Mouse (Mus musculus): ENCODE results near the gene Ephx1. TPM values are rescaled to one million over a fixed set of nuclear protein-coding genes. Genes with fewer than 3 reads are reported as not detected.
"Not testable (repeated sequence)": the region's sequence is repeated elsewhere in the genome, so short reads cannot be mapped to it uniquely, and the experiment has no call there.

Ephx1 gene
- polyA plus RNA-seq, 1 experiment, result 37.7 TPM

DNA sequence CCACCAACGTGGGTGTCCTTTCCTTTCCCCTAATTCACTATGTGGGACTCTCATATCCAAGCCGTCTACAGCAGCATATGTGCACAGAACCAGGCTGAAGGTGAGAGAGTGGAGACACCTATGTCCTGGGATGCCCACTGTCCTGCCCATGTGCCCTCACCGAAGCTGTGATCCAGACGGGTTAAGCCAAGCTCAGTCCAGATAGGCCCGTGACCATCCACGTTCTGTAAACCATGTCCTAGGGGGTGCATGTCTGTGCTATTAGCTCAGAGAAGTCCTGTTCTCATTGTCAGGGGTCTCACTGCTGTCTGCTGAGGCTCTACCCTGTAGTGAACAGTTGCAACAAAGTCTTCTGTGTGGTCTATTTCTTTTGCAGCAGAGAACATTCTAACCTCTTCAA, 12.9 kb downstream of the Ephx1 start:
- Histone ChIP-seq H3K27ac (ENCODE audit: insufficient read depth, low read length) (no peak overlapping the region), H3K4me3 (ENCODE audit: insufficient read depth, low read length) (no peak overlapping the region), H3K4me1 (ENCODE audit: control insufficient read depth, insufficient read depth, low read length) (no peaks in the 10 kb centered on the region)
- no peak for TF ChIP-seq POLR2A (IDR thresholded peaks at IDR 0.05; ENCODE audit: extremely low read depth, insufficient read depth, low read length)
- TF ChIP-seq CTCF (IDR thresholded peaks at IDR 0.05; ENCODE audit: extremely low read depth, insufficient read depth, low read length), result no peak

DNA sequence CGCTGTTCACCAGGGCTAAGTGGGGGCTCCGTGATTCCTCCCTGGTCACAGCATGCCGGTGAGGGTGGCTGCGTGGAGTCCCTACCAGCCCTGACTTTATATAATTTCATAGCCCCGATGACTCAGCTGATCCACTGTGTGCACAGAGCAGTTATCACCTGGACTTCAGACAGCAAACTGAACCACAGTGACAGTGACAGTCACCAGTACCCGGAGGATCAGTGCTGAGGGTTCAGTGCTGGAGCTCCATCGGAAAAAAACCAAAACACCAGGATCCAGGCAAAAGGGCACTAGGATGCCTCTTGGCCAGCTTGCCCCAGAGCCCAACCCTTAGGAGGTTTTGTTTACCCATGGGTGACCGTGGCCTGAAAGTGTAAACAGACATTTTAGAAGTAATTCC, 15.4 kb downstream of the Ephx1 start:
- Histone ChIP-seq H3K4me1 (ENCODE audit: control insufficient read depth, insufficient read depth, low read length) (no peaks in the 10 kb centered on the region), H3K4me3 (ENCODE audit: insufficient read depth, low read length) (no peak overlapping the region), H3K27ac (ENCODE audit: insufficient read depth, low read length) (no peak overlapping the region)
- no peak for TF ChIP-seq POLR2A (IDR thresholded peaks at IDR 0.05; ENCODE audit: extremely low read depth, insufficient read depth, low read length)
- no peak for TF ChIP-seq CTCF (IDR thresholded peaks at IDR 0.05; ENCODE audit: extremely low read depth, insufficient read depth, low read length)

DNA sequence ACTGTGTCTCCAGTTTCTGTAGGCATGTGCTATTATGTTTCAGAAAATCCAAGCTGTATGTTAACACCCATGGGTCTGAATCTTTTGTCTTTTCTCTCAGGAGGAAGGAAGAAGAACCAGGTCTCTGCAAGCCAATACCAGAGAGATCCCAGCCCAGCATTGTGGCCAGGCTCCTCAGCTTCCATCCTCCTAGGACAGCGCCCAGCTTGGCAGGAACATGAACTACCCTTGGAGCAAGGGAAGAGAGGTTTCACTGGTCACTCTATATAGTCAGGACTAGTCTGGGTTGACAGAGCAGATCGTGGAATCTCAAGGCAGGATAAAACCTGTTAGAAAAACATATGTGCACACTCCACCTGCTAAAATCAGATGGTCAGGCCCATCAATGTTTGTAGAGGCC, 16.9 kb downstream of the Ephx1 start:
- TF ChIP-seq CTCF (IDR thresholded peaks at IDR 0.05; ENCODE audit: extremely low read depth, insufficient read depth, low read length), result no peak
- Histone ChIP-seq H3K4me3 (ENCODE audit: insufficient read depth, low read length) (no peak overlapping the region), H3K27ac (ENCODE audit: insufficient read depth, low read length) (no peak overlapping the region), H3K4me1 (ENCODE audit: control insufficient read depth, insufficient read depth, low read length) (no peaks in the 10 kb centered on the region)

GRCm38 (mm10) chr1:181001621-181002020, 19.1 kb downstream of the Ephx1 start:
- TF ChIP-seq POLR2A (IDR thresholded peaks at IDR 0.05; ENCODE audit: extremely low read depth, insufficient read depth, low read length), result no peak
- no peak for TF ChIP-seq CTCF (IDR thresholded peaks at IDR 0.05; ENCODE audit: extremely low read depth, insufficient read depth, low read length)
- Histone ChIP-seq H3K4me1 (ENCODE audit: control insufficient read depth, insufficient read depth, low read length) (no peaks in the 10 kb centered on the region), H3K4me3 (ENCODE audit: insufficient read depth, low read length) (no peak overlapping the region), H3K27ac (ENCODE audit: insufficient read depth, low read length) (no peak overlapping the region)

DNA sequence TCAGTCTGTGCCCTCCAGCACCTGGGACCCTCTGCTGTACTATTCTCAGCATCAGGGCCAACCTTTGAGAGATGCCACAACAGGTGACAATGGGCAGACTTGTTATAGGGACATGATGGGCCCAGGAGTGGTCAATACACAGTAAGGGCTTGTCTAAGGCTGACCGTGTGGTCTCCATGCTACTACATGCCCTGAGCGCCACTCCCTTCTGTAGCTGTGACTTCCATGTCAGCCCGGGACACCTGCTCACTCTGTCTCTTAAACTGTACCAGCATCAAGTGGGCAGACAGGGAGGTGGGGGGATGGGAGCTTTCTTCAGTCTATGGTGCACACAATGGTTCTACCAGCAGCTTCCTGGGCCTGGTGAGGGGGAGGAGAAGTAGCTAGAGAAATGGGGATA, 19.5 kb downstream of the Ephx1 start:
- no peak overlapping the region for H3K4me3 ChIP-seq (ENCODE audit: insufficient read depth, low read length)
- H3K4me1 ChIP-seq (ENCODE audit: control insufficient read depth, insufficient read depth, low read length), result no peaks in the 10 kb centered on the region
- no peak for TF ChIP-seq CTCF (IDR thresholded peaks at IDR 0.05; ENCODE audit: extremely low read depth, insufficient read depth, low read length)
- no peak overlapping the region for H3K27ac ChIP-seq (ENCODE audit: insufficient read depth, low read length)

DNA sequence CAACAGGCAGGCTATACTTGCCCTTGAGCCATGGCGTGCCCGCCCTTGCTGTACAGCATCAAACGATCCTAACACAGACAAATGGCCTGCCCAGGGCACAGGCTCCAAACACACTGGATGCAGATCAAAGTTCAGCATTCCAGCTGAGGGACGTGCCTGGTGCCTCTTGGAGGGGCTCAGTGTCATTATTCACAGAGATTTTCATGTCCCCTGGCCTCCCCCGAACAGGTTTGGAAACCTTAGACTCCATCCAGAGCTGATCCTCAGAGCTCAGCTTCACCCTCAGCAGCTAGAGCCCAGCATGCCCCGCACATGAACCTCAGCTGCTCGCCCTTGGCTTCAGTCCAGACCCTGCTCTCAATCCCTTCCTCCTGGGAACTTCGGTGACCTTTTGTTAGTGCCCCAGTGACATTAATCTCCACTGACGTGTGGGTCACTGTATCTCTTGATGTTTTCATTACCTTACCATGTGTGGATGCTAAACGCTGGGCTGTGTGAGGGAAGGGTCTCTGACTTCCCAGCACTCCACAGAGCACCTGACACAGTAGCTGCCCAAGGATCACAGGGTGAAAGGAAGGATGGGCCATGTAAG, 20.1 kb downstream of the Ephx1 start:
- H3K4me3 ChIP-seq (ENCODE audit: insufficient read depth, low read length), result no peak overlapping the region
- no peak overlapping the region for H3K27ac ChIP-seq (ENCODE audit: insufficient read depth, low read length)
- TF ChIP-seq CTCF (IDR thresholded peaks at IDR 0.05; ENCODE audit: extremely low read depth, insufficient read depth, low read length) (no peak), POLR2A (IDR thresholded peaks at IDR 0.05; ENCODE audit: extremely low read depth, insufficient read depth, low read length) (no peak)
- no peaks in the 10 kb centered on the region for H3K4me1 ChIP-seq (ENCODE audit: control insufficient read depth, insufficient read depth, low read length)

DNA sequence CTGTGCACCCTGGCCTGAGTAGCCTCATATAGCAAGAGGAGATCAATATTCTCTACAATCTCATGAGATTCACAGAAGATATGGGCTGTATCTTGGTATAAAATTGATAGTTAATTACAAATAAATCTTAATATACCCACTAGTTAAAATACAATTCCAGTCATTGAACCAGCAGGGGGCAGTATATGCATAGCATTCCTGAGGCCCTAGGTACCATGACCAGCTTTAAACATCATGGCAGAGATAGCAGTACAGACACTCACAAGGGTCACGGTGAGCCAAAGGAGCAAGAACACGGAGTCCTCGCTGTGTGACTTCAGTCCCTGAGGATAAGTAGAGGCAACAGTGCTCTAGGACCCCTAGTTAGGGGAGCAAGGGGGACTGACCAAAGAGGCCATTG, 28.6 kb downstream of the Ephx1 start:
- TF ChIP-seq CTCF (IDR thresholded peaks at IDR 0.05; ENCODE audit: extremely low read depth, insufficient read depth, low read length), result peak; percentile 62; the same call in 1 of the 2 replicates
- TF ChIP-seq POLR2A (IDR thresholded peaks at IDR 0.05; ENCODE audit: extremely low read depth, insufficient read depth, low read length), result no peak
- H3K4me1 ChIP-seq (ENCODE audit: control insufficient read depth, insufficient read depth, low read length), result no peaks in the 10 kb centered on the region
- H3K4me3 ChIP-seq (ENCODE audit: insufficient read depth, low read length), result no peak overlapping the region
- H3K27ac ChIP-seq (ENCODE audit: insufficient read depth, low read length), result no peak overlapping the region

GRCm38 (mm10) chr1:180990671-180991070, 30.0 kb downstream of the Ephx1 start:
- H3K4me1 ChIP-seq (ENCODE audit: control insufficient read depth, insufficient read depth, low read length), result no peaks in the 10 kb centered on the region
- TF ChIP-seq POLR2A (IDR thresholded peaks at IDR 0.05; ENCODE audit: extremely low read depth, insufficient read depth, low read length) (no peak), CTCF (IDR thresholded peaks at IDR 0.05; ENCODE audit: extremely low read depth, insufficient read depth, low read length) (no peak)

GRCm38 (mm10) chr1:180987759-180988158, 32.9 kb downstream of the Ephx1 start:
- TF ChIP-seq POLR2A (IDR thresholded peaks at IDR 0.05; ENCODE audit: extremely low read depth, insufficient read depth, low read length) (no peak), CTCF (IDR thresholded peaks at IDR 0.05; ENCODE audit: extremely low read depth, insufficient read depth, low read length) (peak; percentile 94)
- H3K4me3 ChIP-seq (ENCODE audit: insufficient read depth, low read length), result no peak overlapping the region
- H3K4me1 ChIP-seq (ENCODE audit: control insufficient read depth, insufficient read depth, low read length), result no peaks in the 10 kb centered on the region
- H3K27ac ChIP-seq (ENCODE audit: insufficient read depth, low read length), result no peak overlapping the region

More at GRCm38 (mm10) chr1:180990671-180991070, 30.0 kb downstream of the Ephx1 start:
- no peak overlapping the region for H3K4me3 ChIP-seq (ENCODE audit: insufficient read depth, low read length)
- H3K27ac ChIP-seq (ENCODE audit: insufficient read depth, low read length), result no peak overlapping the region

GRCm38 (mm10) chr1:180986701-180987100, 34.0 kb downstream of the Ephx1 start:
- H3K27ac ChIP-seq (ENCODE audit: insufficient read depth, low read length), result no peak overlapping the region
- no peaks in the 10 kb centered on the region for H3K4me1 ChIP-seq (ENCODE audit: control insufficient read depth, insufficient read depth, low read length)
- H3K4me3 ChIP-seq (ENCODE audit: insufficient read depth, low read length), result no peak overlapping the region
- no peak for TF ChIP-seq POLR2A (IDR thresholded peaks at IDR 0.05; ENCODE audit: extremely low read depth, insufficient read depth, low read length)

DNA sequence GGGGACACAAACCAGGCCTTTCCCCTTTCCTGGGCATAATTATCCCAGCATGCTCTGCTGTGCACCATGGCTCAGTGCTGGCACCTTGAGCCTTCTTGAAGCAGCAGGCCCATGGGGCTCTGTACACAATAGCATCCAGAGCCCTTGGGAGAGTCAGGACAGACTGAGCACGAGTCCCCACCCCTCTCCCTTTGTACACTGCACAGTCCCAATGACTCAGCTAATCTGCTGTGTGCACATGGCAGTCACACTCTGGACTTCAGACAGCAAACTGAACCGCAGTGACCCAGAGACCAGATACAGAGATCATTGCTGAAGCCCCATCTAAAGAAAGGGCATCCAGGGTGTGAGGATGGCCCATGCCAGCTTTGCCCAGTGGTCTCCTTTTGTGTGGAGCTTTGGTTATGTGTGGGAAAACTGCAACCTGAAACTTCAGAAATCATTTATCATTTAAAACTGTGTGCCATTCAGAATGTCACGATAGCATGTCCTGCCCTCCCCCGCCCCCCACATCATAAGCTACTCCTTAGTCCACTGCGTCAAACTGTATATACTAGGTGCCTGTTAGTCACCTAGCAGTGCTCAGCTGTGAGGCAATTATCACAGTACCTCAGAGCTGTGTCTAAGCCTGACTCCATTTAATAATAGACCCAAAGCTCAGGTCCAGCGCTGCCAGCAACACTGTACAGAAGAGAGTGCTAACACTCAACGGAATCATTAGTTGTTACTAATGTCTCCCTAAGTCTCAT, 39.2 kb downstream of the Ephx1 start:
- not testable (repeated sequence) for H3K27ac ChIP-seq (ENCODE audit: insufficient read depth, low read length); H3K4me1 ChIP-seq (ENCODE audit: control insufficient read depth, insufficient read depth, low read length); H3K4me3 ChIP-seq (ENCODE audit: insufficient read depth, low read length)
